In the genomic region with DNA sequence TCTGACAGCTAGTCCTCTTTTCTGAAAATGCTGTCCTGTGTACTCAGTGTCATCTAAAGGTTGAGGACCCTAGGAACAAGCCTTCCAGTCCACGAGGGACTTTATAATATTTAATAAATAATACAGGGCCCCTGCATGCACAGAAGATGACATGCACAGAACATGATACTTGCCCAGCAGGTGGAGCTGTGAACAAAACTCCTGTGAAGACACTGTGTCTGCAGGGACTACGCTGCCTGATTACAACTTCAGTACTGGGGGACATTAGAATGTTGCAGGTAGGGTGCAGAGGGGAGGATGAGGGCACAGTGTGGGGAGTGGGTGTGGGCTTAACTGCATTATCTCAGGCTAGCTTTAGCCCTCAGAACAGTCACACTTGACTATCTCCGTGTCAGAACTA, we compare ENCODE assay signal across 8 mouse cellular contexts. TPM values are rescaled to one million over a fixed set of nuclear protein-coding genes. Genes with fewer than 3 reads are reported as not detected.
DNase-seq lines count a peak whose midpoint lies in the region; ATAC-seq and TF ChIP-seq lines count a peak whose summit lies in the region.

No protein-coding gene starts in this region.

- 0 out of 2 replicates have a peak, but pooled peaks have one; percentile 45 for ATAC-seq in liver, embryonic 14.5 days (ENCODE audit: insufficient read depth)
- ATAC-seq in neural tube, embryonic 13.5 days (ENCODE audit: low read depth), result peak; percentile 43; the same call in 1 of the 2 replicates

- DNase-seq in 3134 (ENCODE audit: extremely low read depth, insufficient read length, low spot score) (peak; percentile 16), WW6 (ENCODE audit: low read depth, low spot score) (peak; percentile 14)
- peak; percentile 77 for DNase-seq in embryo, embryonic 10 days (ENCODE audit: low spot score)
- DNase-seq in heart, embryonic 10.5 days (ENCODE audit: low spot score), result peak; percentile 77
- peak; percentile 55 to 73 for DNase-seq in kidney, postnatal 25 days
- peak in 1 of 3 experiments; percentile 14 for DNase-seq in liver, embryonic 14.5 days (ENCODE audit: low read depth in 3 of 3, low spot score in 3 of 3)
- DNase-seq in thymus, postnatal 14 days, result peak; percentile 48

- no peaks in the 10 kb centered on the region for H3K36me3 ChIP-seq in heart, embryonic 10.5 days
- H3K36me3 ChIP-seq in liver, embryonic 14.5 days (replicated peaks; ENCODE audit: control insufficient read depth, insufficient read depth, low read depth), result no peaks in the 10 kb centered on the region
- H3K36me3 ChIP-seq in neural tube, embryonic 13.5 days, result no peaks in the 10 kb centered on the region

- no peaks in the 10 kb centered on the region for H3K9me3 ChIP-seq in heart, embryonic 10.5 days
- H3K9me3 ChIP-seq in liver, embryonic 14.5 days (ENCODE audit: control insufficient read depth, low read length), result no peaks in the 10 kb centered on the region
- no peaks in the 10 kb centered on the region for H3K9me3 ChIP-seq in neural tube, embryonic 13.5 days

- H3K9ac ChIP-seq in liver, embryonic 14.5 days (replicated peaks), result no peak overlapping the region
- no peak overlapping the region for H3K9ac ChIP-seq in neural tube, embryonic 13.5 days

- peak; percentile 65 for TF ChIP-seq CTCF in liver, embryonic 14.5 days (IDR thresholded peaks at IDR 0.05; ENCODE audit: low read depth)

- WGBS in heart, embryonic 10.5 days, result 36% methylated on average over 3 of the region's 3 CpGs
- WGBS in liver, embryonic 14.5 days (ENCODE audit: insufficient replicate concordance), result 25% methylated on average over 3 of the region's 3 CpGs
- WGBS in neural tube, embryonic 13.5 days, result 45% methylated on average over 3 of the region's 3 CpGs

- H3K4me2 ChIP-seq in liver, embryonic 14.5 days (ENCODE audit: low read depth), result no peak overlapping the region
- H3K4me2 ChIP-seq in neural tube, embryonic 13.5 days, result no peak overlapping the region

- H3K4me1 ChIP-seq in heart, embryonic 10.5 days, result peaks cover 3% of the 10 kb centered on the region; the same call in 1 of the 2 replicates
- no peaks in the 10 kb centered on the region for H3K4me1 ChIP-seq in liver, embryonic 14.5 days (replicated peaks; ENCODE audit: control insufficient read depth in 2 of 2, insufficient read depth in 2 of 2, low read length in 1 of 2)
- H3K4me1 ChIP-seq in neural tube, embryonic 13.5 days (replicated peaks), result no peaks in the 10 kb centered on the region

- H3K27ac ChIP-seq in heart, embryonic 10.5 days, result no peak overlapping the region
- no peak overlapping the region for H3K27ac ChIP-seq in liver, embryonic 14.5 days
- H3K27ac ChIP-seq in neural tube, embryonic 13.5 days (replicated peaks), result no peak overlapping the region

- H3K27me3 ChIP-seq in heart, embryonic 10.5 days (ENCODE audit: insufficient read depth, poor library complexity, severe bottlenecking), result no peaks in the 10 kb centered on the region
- H3K27me3 ChIP-seq in liver, embryonic 14.5 days (ENCODE audit: control insufficient read depth, insufficient read depth, low read length), result no peaks in the 10 kb centered on the region
- H3K27me3 ChIP-seq in neural tube, embryonic 13.5 days, result no peaks in the 10 kb centered on the region

- TF ChIP-seq EP300 in liver, embryonic 14.5 days (IDR thresholded peaks at IDR 0.05; ENCODE audit: low read depth), result no peak

- H3K4me3 ChIP-seq in heart, embryonic 10.5 days, result no peak overlapping the region
- no peak overlapping the region for H3K4me3 ChIP-seq in liver, embryonic 14.5 days (ENCODE audit: insufficient read depth in 1 of 2, low read depth in 2 of 2, low read length in 2 of 2)
- H3K4me3 ChIP-seq in neural tube, embryonic 13.5 days, result no peak overlapping the region

RNA-seq across cellular contexts. Expression of gene Fgf7, which starts 28.4 kb away (rescaled TPM):
- polyA plus RNA-seq in heart, embryonic 10.5 days (2016; fragmentation: Nextera tagmentation; extraction: Ambion mirVana), result 0.46 and 0.74 TPM in 2 replicates
- polyA plus RNA-seq in liver, embryonic 14.5 days (2012; rRNA removed), result 0.03 and 0.05 TPM in 2 replicates
- polyA plus RNA-seq in liver, embryonic 14.5 days (2014; fragmentation: Nextera tagmentation; extraction: Ambion mirVana), result not detected in 2 replicates
- polyA plus RNA-seq in neural tube, embryonic 13.5 days (2015; fragmentation: Nextera tagmentation; extraction: Ambion mirVana), result 0.60 and 1.3 TPM in 2 replicates
